Mouse (Mus musculus) layer of hippocampus, postnatal 36 days (tissue): ENCODE results near the gene Dtx3. TPM values are rescaled to one million over a fixed set of nuclear protein-coding genes. Genes with fewer than 3 reads are reported as not detected.

Experiments
- DNase-seq, 2 experiments: peaks; one replicate each; pipeline ENCODE4 v3.0.0; 2022
- total RNA-seq, 2 experiments: library from RNA; stranded (reverse); gene quantifications; 2 replicates each; pipeline ENCODE4 v1.2.3; 2021

Dtx3 gene
- total RNA-seq, 2 experiments from 2014 or later, result 238 TPM

DNA sequence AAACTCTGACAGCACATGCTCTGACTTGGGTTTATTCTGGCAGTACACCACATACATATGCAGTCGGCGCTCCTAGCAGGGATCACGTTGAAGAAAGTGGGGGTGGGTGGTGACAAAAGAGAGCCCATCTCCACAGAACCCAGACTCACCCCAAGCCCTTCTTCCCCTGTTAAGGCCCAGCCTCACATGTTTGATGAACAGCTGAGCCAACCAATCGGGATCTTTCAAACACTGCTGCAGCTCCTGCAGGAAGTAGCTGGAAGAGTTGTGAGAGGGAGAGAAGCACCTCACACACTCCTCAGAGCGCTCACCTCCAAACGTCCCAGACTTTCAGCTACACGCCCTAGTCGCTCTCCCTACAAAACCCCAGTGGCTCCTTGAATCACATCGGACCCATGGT lies 10.4 kb downstream of the Dtx3 start:
- DNase-seq, result no peak

DNA sequence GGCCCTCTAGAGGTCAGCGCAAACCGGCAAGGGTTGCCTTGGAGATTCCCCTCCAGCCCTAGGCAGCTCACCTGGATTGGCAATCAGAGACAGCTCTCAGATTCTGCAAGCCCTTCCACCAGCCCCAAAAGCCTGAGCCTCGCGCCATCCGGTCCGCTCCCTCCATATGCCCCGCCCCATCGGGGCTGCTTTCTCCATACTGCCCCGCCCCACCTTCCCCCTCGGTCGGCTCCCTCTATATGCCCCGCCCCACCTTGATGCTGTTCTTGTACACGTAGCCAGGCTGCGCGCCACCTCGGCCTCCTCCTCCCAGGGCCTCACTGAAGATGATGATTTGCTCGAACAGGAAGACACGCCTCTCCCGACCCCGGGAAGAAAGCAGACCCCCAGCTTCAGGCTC lies 11.8 kb downstream of the Dtx3 start:
- no peak for DNase-seq

DNA sequence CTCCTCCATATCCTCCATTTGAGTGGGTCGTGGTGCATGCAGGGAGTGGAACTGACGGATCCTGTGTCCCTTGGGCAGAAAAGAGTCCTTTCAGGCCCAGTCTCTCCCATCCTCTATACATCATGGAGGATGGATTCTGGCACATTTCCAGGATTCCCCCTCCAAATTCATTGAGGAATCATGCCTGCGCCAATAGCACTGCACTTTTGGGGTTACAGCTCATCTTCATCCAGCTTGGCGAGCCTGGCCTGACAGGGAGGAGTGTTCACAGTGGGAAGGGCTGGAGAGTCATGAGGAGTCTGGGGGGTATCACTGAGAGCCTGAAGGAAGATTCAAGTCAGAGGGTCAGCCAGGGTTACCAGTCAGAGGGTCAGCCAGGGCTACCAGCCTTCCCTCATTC lies 12.9 kb downstream of the Dtx3 start:
- DNase-seq, result no peak

DNA sequence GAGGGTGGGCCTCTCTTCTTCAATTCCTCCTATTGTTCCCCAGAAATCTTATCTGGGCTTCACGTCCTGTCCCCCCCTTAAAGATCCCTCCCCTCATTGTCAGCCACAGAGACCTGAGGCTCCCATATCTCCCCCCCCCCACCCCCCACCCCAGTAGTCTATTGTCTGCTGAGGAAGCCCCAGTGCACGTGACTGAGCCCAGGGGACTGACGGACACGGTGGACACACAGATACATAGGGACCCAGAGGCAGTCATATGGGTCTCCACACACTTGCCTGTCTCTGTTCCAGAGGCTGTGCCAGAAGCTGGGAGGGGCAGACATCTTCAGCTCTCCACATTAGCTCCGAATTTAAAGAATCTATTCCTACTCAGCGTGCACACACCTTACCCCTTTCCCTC lies 14.0 kb downstream of the Dtx3 start:
- DNase-seq, result no peak

DNA sequence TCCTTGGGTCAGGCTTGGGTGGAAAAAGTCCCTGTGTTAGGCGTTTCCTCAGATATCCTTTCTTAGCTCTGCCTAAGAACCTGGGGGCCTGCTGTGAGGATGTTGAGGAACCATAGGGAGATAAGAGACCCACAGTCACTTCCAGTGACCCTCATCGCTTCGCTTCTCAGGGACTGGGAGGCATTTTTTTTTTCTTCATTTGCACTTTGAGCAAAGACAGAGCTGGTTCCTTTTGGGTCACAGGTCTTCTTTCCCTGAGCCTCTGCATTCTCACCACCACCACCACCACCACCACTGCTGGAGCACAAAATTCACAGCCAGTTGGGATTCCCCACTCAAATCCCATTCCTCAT lies 14.9 kb downstream of the Dtx3 start:
- no peak for DNase-seq

DNA sequence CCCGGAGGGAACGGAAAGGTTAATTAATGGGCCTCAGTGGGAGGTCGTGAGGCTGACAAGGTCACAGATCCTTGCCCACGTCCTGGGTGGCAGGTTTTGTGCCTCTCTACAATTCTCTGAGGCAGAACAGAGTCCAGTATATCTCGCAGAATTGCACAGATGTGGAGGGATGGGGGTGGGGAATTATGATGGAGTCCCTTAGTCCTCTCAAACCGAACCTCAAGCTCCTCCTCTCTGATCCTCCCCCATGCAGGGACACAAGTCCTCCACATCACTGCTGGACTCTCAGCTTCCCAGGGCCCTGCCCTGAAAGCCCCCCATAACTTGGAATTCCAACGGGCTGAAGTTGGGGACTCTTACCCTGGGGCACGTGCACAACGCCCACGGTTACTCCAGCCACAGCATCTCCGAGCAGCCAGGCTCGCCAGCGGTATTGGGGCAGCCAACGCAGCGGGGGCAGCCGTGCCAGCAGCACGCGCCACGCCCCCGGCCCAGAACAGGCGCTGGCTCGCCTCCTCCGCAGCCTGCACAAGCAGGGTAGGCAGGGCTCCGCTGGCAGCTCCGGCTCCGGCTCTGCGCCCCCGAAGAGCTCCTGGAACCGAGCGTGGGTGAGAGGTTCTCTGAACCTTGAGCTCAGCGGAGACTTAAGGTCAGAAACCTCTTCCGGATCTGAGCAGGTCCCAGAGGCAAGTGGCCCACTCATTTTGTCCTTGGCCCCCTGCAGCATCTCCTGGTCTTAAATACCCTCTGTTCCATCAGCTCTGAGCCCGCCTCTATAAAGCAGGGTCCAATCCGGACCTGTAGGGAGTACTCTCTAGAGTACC lies 15.4 kb downstream of the Dtx3 start, which contains the start of gene Slc26a10:
Gene Slc26a10 (minus strand): TSS at position 775 of the 824 bp plus-strand sequence.
- DNase-seq, result peak; percentile 11 to 70

DNA sequence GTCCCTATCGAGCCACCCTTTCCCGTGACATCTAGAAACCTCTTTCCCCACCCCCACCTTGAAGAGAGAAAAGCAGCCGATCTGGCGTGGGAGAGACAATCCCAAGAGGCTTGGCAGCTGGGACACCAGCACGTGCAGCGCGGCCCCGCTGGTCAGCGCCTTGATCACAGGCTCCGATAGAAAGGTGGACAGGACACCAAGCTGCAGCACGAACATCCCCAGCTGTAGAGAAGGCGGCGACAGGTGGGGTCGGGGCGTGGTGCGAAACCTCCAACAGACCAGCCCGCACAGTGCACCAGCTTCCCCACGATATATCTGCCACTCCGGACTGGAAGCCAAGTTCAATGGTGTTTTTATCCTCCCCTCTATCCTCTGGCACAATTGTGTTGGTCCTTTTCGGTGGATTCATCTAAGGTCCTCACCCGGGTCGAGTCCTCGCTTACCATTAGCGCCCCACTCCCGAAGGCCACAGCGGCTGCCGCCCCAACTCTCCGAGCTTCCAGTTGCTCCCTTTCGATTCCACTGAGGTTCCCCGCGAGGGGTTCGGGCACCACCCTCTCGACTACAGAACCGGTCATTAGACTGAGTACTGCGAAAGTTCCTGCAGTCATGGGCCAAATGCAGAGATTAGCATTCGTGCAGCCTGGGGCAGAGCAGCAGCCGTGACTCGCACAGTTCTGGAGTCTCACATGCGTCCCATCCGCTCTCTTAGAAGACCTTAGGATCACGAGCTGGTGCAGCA lies 17.1 kb downstream of the Dtx3 start:
- peak; percentile 9 to 31 for DNase-seq

DNA sequence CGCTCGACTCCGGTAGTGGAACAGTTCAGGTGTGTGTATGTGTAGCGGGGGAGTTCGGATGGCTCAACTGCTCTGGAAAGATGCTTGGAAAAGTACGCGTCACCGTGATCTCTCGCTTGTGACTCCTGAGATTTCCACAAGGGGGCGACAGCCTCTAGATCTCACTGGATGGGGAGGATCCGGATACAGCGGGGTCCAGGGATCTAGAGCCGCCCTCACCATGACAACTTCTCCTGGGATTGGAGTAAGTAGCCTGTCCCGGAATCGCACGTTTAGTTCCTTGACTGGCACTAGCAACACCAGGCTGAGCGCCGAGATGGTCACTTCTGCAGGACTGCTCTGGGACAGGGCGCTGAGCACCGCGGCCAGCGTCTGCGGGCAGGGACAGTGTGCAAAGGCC lies 17.8 kb downstream of the Dtx3 start:
- DNase-seq, result peak; percentile 76 to 79

DNA sequence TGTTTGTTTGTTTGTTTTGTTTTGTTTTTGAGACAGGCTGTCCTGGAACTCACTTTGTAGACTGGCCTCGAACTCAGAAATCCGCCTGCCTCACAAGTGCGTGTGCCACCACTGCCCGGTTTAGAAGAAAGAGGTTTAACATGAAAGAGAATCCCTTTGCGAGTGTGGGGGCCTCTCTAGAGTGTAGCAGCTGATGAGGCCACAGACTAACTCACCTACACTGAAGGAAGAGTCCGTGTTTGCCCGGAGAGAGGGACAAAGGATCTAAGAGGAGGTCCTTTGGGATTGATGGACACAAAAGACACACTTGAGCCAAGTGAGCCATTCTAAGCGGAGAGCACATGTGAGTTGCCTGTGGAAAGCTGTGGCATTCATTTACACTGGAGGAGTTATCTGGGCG lies 18.3 kb downstream of the Dtx3 start:
- peak in 1 of 2 experiments; percentile 3 for DNase-seq

DNA sequence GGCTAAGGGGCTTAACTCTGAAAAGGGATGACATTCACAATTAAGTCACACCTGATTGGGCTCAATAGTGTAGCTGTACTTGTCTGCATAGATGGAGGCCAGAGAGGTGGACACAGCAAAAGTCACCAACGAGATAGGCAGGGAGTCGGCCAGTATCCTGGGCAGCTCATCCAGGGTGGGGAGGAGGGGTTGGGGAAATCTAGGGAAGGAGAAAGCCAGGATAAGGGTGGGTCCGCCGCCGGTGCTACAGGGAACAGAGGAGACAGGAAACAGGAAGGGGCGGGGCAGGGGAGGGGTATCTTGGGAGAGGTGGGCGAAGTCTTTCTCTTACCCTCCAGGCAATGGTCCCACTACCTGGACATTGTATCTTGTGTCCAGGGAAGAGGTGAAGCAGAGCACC lies 18.8 kb downstream of the Dtx3 start:
- DNase-seq, result no peak

DNA sequence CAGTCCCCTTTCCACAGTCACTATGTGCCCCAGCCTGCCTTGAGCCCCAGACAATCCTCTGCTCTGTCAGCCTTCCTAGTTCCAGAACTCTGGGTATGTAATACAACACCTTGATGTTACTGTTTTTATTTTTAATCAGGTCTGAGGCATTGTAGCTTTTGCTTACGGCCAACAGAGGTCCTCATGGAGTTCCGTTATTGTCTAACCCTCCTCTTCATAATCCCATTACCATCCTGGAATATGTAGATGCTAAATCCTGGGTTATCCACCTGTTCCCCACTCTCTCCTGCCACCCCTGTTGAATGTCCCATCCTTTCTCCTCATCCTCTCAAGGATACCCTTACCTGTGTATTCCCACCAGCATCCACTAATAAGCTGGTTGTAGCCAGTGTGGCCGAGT lies 19.3 kb downstream of the Dtx3 start:
- DNase-seq, result no peak

DNA sequence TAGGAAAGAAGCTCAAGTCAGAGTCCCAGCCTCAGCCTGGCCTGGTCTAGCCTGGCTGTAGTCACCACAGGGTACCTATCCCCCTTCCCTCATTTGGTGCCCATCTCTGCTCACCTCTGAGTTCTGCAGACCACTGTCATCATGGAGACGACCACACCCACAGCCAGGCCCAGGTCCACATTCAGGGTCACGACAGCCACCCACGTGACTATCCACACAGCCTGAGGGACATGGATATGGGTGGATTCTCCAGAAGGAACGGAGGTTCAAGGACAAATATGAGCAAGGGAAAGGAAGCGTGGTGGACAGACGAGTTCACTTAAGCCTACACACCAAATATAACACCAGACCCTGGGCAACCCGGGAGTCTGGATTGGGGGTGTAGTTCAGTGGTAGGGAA lies 21.4 kb downstream of the Dtx3 start:
- peak in 1 of 2 experiments; percentile 1 for DNase-seq

DNA sequence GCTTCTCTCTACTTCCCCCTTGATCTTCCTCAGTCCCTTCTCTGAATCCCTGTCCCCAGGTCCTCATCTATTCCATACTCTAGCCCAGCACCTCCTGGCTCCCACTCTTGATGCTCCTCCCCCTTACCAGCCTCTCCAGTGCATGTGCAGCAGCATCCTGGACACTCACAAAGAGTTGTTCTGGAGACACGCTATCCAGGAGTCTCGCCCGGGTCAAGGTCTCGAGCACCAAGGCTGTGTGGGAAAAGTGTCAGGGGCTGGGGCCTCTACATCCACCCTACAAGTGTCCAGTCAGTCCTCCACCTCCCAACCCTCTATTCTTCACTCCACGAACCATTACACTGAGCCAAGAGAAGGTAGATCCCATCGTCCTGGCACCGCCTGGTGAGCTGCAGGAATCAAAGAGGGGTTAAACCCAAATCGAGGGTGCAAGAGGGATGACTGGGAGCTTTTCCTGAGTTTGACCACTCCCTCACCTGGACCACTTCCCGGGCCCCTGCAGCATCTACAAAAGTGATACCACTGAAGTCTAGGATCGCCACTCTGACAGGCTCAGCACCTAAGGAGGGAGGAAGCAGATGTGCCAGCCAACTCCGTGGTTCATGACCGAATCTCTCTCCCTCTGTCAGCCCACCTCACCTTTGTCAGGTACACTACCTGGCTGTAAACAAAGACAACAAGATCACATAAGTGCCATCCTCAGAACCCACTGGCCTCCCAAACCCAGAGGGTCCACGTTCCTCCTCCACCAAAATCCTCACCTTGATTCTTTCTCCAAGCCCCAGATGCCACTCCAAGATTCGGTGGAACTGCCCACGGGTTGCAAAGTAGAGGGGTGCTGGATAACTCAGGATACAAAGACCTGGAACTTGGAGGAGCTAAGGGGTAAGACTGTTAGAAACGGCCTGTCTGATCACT lies 22.1 kb downstream of the Dtx3 start:
- DNase-seq, result peak in 1 of 2 experiments; percentile 1

DNA sequence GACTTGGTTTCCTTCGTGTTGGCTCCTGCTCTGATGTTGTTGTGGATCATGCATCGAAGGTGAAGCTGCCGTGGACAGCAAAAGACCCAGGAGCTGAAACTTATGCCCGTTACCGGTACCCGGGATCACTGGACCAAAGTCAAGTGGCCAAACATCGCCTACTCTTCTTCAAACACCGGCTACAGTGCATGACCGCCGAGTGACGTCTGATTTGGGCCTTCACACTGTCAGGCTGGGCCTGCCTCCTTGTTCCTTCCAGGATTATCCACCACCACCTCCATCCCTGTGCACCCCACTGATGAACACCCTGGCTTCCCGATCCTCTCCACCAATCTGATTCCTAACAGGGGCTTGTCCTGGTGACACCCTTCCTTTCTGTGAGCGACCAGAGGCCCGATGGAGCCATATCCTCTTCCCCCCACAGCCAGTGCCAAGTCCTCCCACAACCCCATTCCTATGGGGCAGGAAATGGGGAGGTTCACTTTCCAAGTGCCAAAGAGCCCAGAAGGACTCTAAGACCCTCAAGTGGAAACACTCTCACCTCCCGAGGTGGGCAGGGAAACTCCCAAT lies 23.8 kb downstream of the Dtx3 start:
- DNase-seq, result no peak

DNA sequence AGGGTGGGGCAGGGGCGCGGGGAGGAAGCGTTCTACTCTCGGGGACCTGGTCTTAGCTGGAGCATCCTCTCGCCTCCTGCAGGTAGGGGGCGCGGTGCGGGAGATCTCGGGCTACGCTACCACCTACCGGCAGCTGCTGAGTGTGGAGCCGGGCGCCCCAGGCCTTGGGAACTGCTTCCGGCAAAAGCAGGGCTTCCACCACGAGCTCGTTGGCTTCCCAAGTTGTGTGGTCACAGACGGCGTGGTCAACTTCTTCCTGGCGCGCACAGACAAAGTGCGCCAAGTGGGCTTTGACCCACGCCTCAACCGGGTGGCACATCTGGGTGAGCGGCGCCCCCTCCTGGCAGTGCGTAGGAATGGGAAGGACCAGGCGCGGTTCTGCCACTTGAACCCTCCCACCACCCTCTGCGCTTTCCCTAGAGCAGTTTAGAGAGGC lies 24.7 kb downstream of the Dtx3 start:
- peak; percentile 57 to 74 for DNase-seq

DNA sequence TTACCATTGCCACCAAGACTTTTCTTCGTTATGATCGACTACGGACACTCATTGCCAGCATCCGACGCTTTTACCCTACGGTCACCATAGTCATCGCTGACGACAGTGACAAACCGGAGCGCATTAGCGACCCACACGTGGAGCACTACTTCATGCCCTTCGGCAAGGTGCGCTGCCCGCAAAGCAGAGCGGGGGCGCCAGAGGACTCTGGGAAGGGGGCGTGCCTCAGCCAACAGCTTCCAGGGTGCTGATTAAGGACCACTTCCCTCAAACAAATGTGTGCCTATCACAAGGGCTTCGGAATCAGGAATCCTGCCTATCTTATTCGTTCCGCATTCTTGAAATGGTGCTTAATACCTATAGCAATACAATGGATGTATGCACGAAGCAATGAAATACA lies 25.5 kb downstream of the Dtx3 start:
- peak; percentile 16 to 23 for DNase-seq

DNA sequence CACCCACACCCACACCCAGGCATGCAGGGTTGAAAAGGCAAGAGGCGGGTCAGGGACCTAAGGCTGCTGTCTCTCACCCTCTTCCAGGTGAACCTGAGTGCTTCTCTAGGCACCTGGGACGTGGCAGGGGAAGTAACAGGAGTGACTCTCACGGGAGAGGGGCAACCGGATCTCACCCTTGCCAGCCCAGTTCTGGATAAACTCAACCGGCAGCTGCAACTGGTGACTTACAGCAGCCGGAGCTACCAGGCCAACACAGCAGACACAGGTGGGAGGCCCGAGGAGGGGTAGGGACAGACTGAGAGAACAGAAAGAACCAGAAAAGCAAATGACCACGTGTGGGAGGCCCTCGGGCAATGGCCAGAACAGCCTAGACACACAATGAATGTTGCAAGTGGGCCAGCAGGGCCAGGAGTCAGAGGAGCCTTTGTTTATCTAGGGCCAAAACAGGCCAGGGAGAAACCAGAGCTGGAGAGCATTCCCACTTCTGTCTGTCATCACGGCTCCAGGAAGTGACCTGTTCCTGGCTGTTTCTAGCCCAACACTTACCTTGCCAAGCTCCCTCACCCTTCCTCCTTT lies 27.8 kb downstream of the Dtx3 start:
- peak in 1 of 2 experiments; percentile 11 for DNase-seq

DNA sequence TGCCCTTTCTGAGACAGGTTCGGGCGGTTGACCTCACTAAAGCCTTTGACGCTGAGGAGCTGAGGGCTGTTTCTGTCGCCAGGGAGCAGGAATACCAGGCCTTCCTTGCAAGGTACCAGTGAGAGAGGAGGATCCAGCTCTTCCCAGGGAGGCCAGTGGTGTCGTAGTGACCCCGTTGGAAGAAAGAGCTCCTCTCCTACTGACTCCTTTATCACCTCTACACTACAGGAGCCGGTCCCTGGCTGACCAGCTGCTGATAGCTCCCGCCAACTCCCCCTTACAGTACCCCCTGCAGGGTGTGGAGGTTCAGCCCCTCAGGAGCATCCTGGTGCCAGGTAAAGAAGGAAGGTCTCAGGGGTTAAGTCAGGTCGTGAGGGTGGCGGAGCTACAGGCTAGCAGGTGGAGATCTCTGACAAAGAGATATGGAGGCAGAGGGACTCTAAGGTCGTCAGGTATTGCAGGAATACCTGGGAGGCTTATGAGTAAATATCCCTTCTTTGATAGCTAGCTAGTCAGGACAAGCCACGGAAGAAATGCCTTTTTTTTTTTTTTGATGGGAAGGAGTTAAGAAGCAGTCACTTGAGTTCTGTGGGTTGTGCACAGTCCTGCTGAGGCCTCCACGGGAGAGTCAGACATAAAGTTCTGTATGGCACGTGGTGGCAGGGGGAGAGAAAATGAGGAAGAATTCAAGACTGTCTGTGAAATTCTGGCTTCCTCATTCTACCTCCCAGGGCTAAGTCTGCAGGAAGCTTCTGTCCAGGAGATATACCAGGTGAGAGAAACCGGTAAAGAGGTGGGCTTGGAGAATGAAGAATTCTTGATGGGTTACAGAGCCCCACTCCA lies 28.5 kb downstream of the Dtx3 start:
- DNase-seq, result peak in 1 of 2 experiments; percentile 9

DNA sequence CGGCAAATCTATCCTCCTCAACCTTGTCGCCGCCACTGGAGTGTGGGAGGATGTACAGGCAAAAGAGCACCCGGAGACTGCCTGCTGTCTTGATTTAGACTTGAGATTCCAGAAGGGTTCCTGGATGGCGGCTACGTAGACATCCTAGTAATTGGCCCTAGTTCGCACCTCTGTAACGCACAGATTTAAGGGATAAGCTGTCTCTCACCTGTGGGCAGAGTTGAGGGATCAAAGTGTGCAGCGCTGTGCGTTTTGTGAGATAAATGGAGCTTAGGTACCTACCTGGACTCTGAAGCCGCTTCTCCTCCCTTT lies 29.2 kb downstream of the Dtx3 start:
- no peak for DNase-seq

DNA sequence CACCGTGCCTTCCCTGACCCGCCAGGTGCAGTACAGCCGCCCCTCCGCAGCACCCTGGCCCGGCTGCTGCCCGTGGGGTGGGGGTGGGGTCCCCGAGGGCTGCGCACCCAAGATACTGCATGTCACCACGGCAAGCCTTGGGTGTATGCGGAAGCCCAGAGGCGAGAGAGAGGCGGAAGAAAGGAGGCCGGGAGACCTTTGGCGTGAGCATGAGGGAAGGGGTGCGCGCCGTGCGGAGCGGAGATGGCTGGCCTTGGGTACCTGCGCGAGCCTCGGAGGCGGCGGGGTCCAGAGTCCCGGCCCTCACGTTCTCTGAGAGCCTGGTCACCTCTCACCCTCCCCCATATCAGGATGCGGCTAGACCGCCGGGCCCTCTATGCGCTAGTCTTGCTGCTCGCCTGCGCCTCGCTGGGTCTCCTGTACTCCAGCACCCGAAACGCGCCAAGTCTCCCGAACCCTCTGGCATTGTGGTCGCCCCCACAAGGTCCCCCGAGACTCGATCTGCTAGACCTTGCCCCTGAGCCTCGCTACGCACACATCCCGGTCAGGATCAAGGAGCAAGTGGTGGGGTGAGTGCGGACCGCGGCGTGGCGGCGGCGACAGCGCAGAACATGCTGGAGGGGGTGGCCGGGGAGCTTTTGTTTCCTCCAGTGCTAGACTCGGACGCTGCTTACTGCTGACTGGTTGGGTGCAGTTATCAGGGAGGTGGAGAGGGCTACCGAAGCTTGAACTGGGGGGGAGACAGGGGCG lies 29.7 kb downstream of the Dtx3 start:
- peak in 1 of 2 experiments; percentile 53 for DNase-seq

DNA sequence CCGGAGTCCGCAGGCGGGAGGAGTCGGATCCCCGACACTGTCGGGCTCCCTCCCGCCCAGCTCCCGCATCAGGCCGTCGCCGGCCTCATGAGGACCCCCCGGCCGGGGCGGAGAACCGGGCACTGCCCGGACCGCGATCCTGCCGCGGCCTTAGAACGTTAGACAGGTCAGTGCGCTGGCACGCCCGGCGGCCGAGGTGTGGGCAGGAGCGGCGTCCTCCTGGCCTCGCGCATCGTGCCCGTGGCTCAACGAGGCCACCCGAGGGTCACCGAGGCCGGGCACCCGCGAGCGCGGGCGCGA lies 30.2 kb downstream of the Dtx3 start:
- no peak for DNase-seq
